Mouse (Mus musculus) lung, postnatal 25 days (tissue): ENCODE measurements around the gene Slc44a2.
"Not testable (repeated sequence)": the region's sequence is repeated elsewhere in the genome, so short reads cannot be mapped to it uniquely, and the experiment has no call there.

ENCODE experiments used
- DNase-seq: peaks from one replicate; pipeline ENCODE4 v3.0.0; 2022; ENCODE audit warnings: low spot score

Slc44a2 gene

GRCm38 (mm10) chr9:21305065-21305464 lies 15.4 kb upstream of the Slc44a2 start:
- DNase-seq: no peak

- no peak for DNase-seq
Observed at GRCm38 (mm10) chr9:21309150-21309741, 11.3 kb upstream of the Slc44a2 start.

- DNase-seq: no peak
Observed at GRCm38 (mm10) chr9:21311695-21312094, 8.8 kb upstream of the Slc44a2 start.

GRCm38 (mm10) chr9:21312134-21312533 lies 8.4 kb upstream of the Slc44a2 start, which contains the start of gene Ap1m2:
Gene Ap1m2, minus strand, starts transcription at chr9:21312337.
- DNase-seq: peak; percentile 70

- peak; percentile 91 for DNase-seq
Observed at GRCm38 (mm10) chr9:21313394-21313793, 7.1 kb upstream of the Slc44a2 start.

- DNase-seq: no peak
Observed at GRCm38 (mm10) chr9:21314367-21315140, 5.9 kb upstream of the Slc44a2 start.

- no peak for DNase-seq
Observed at GRCm38 (mm10) chr9:21315421-21315820, 5.1 kb upstream of the Slc44a2 start.

- DNase-seq: no peak
Observed at GRCm38 (mm10) chr9:21316696-21317095, 3.8 kb upstream of the Slc44a2 start.

GRCm38 (mm10) chr9:21318792-21319191 lies 1.7 kb upstream of the Slc44a2 start:
- no peak for DNase-seq

GRCm38 (mm10) chr9:21319503-21319902 lies 995 bp upstream of the Slc44a2 start:
- DNase-seq: no peak

GRCm38 (mm10) chr9:21320280-21320618 lies 249 bp upstream of the Slc44a2 start:
- DNase-seq: no peak

- DNase-seq: peak; percentile 62
Observed at GRCm38 (mm10) chr9:21321513-21321835, 976 bp downstream of the Slc44a2 start.

GRCm38 (mm10) chr9:21322211-21322916 lies 1.9 kb downstream of the Slc44a2 start:
- no peak for DNase-seq

GRCm38 (mm10) chr9:21322917-21323297 lies 2.4 kb downstream of the Slc44a2 start:
- DNase-seq: not testable (repeated sequence)

- DNase-seq: peak; percentile 76
Observed at GRCm38 (mm10) chr9:21324269-21324668, 3.8 kb downstream of the Slc44a2 start.

GRCm38 (mm10) chr9:21327569-21327968 lies 7.1 kb downstream of the Slc44a2 start:
- DNase-seq: no peak

- no peak for DNase-seq
Observed at GRCm38 (mm10) chr9:21328041-21328440, 7.5 kb downstream of the Slc44a2 start.

- peak; percentile 77 for DNase-seq
Observed at GRCm38 (mm10) chr9:21329041-21329440, 8.5 kb downstream of the Slc44a2 start.

GRCm38 (mm10) chr9:21329699-21330289 lies 9.3 kb downstream of the Slc44a2 start:
- DNase-seq: no peak

- DNase-seq: no peak
Observed at GRCm38 (mm10) chr9:21331365-21332140, 11.1 kb downstream of the Slc44a2 start.

GRCm38 (mm10) chr9:21332161-21333061 lies 11.9 kb downstream of the Slc44a2 start:
- no peak for DNase-seq
